Mouse (Mus musculus) ES-Bruce4 (cell line): ENCODE measurements around the gene Trpv4. TPM values are rescaled to one million over a fixed set of nuclear protein-coding genes. Genes with fewer than 3 reads are reported as not detected.

ENCODE experiments used
- H3K27ac ChIP-seq: 2 replicates; pipeline ENCODE4 v1.5.1; 2012; ENCODE audit warnings: low read length, inconsistent platforms; ENCODE audit not compliant: insufficient read depth
- H3K27me3 ChIP-seq: 2 replicates; pipeline ENCODE4 v1.6.1; 2012; ENCODE audit warnings: mild to moderate bottlenecking, low read length, inconsistent platforms; ENCODE audit not compliant: control insufficient read depth, poor library complexity, insufficient read depth, severe bottlenecking
- H3K36me3 ChIP-seq: 2 replicates; pipeline ENCODE4 v1.6.1; 2012; ENCODE audit warnings: inconsistent platforms, mild to moderate bottlenecking, low read length, moderate library complexity; ENCODE audit not compliant: control insufficient read depth, poor library complexity, insufficient read depth, severe bottlenecking
- H3K4me1 ChIP-seq: one replicate; pipeline ENCODE4 v1.8.1; 2011; ENCODE audit warnings: low read length; ENCODE audit not compliant: control insufficient read depth, insufficient read depth
- H3K4me3 ChIP-seq: 2 replicates; pipeline ENCODE4 v1.5.1; 2011; ENCODE audit warnings: low read depth, mild to moderate bottlenecking, low read length
- H3K9ac ChIP-seq: 2 replicates; pipeline ENCODE4 v1.6.1; 2012; ENCODE audit warnings: low read depth, mild to moderate bottlenecking, inconsistent platforms; ENCODE audit not compliant: poor library complexity, severe bottlenecking
- H3K9me3 ChIP-seq: replicated peaks from 2 replicates; pipeline ENCODE4 v1.6.1; 2012; ENCODE audit warnings: mild to moderate bottlenecking, low read length, inconsistent platforms; ENCODE audit not compliant: control insufficient read depth, poor library complexity, insufficient read depth, severe bottlenecking
- CTCF ChIP-seq: IDR thresholded peaks from one replicate; pipeline ENCODE4 v1.8.1; 2011; ENCODE audit warnings: low read depth, low read length
- EP300 ChIP-seq: IDR thresholded peaks from 2 replicates; pipeline ENCODE4 v1.6.1; 2011; ENCODE audit warnings: low read depth, low read length; ENCODE audit not compliant: insufficient read depth
- POLR2A ChIP-seq: IDR thresholded peaks from one replicate; pipeline ENCODE4 v1.8.1; 2011; ENCODE audit warnings: low read length; ENCODE audit not compliant: insufficient read depth
- polyA plus RNA-seq: library from polyadenylated mRNA; stranded (reverse); fragments of >200 nt; gene quantifications from 2 replicates; pipeline ENCODE4 v1.2.4, GENCODE M21; 2011; ENCODE audit warnings: low read depth; ENCODE audit not compliant: missing spikeins, insufficient read depth, insufficient read length

Trpv4 gene
- polyA plus RNA-seq, 1 experiment: 4.2 TPM

DNA sequence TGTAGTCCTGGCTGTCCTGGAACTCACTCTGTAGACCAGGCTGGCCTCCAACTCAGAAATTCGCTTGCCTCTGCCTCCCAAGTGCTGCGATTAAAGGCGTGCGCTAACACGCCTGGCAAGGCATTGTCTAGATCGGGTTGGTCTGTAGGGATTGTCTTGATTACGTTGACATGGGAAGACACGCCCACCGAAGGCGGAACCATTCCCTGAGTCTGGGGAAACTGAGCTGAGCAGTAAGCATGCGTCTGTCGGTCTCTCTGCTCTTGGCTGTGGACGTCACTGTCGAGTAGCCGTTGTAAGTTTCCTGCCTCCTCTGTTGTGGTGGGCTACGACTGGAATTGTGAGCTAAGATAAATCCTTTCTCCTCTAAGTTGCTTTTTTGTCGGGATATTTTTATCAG lies 38.7 kb upstream of the Trpv4 start:
- Histone ChIP-seq H3K9ac (no peak overlapping the region), H3K4me1 (no peaks in the 10 kb centered on the region), H3K36me3 (no peaks in the 10 kb centered on the region), H3K4me3 (peak overlapping the region; percentile 32; the same call in 1 of the 2 replicates), H3K27me3 (no peaks in the 10 kb centered on the region), H3K27ac (peak overlapping the region; percentile 38), H3K9me3 (no peaks in the 10 kb centered on the region)
- TF ChIP-seq EP300 (no peak), POLR2A (peak; percentile 73)

DNA sequence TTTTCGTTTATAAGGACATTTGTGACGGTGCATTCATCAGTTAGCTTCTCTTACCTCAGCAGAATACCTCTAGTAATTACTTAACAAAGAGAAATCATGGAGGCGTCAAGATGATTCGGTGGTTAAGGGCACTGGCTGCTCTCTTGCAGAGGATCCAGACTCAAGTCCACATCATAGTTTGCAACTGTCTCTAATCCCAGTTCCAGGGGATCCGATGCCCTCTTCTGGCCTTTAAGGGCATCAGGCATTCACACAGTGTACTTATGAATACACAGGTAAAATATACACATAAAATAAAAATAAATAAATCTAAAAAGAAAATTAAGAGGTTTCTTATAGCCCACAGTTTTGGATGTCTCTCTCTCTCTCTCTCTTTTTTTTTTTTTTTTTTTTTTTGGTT lies 37.6 kb upstream of the Trpv4 start:
- no peaks in the 10 kb centered on the region for H3K27me3 ChIP-seq
- no peak for TF ChIP-seq POLR2A
- TF ChIP-seq CTCF: peak; percentile 2
- no peak for TF ChIP-seq EP300

DNA sequence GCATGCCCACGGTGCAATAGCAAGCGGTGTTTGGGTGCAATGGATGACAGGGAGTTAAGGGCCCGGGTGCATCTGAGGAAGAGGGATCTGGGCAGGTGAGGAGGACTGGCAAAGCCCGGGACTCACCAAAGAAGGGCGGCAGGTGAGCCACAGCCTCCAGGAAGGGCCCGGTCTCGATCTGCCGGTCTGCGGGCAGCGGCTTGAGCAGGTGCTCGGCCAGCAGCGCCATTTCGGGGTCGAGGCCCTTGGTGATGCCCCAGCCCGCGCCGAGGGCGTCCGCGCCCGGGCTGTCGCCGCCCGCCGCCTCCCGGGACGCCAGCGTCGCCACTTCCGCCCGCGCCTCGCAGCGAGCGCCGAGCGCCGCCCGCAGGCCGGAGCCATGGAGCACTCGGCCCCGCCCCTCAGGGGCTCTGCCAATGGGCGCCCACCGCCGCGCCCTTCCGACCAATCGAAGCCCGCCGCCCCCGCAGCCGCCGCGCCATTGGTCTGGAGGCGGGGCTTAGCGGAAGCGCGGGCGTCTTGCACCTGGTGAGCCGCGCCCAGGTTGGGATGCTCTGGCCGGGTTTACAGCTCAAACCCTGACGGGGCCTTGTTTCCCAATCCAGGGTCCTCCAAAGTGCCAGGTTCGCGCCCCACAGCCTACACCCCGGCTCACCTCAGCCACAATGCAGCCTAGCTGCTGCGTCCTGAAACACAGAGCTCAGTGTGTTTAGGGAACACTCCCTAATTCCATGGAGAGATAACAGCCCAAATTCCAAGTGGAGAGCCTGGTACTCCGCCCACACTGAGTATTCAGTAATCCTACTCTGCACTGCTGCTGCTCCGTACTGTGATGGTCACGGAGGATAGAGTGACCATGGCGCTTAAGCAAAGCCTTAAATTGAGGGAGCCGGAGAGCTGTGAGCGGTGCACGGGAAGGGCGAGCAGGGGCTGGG lies 32.7 kb upstream of the Trpv4 start, which contains the start of gene Gltp:
Gene Gltp (minus strand): TSS at position 352 of the 935 bp plus-strand sequence.
- H3K27ac ChIP-seq: peak within 1 kb of the TSS; percentile 64

More for the DNA sequence above, 37.6 kb upstream of the Trpv4 start:
- no peak overlapping the region for H3K27ac ChIP-seq
- no peaks in the 10 kb centered on the region for H3K4me1 ChIP-seq
- H3K9ac ChIP-seq: no peak overlapping the region
- H3K9me3 ChIP-seq: no peaks in the 10 kb centered on the region
- H3K4me3 ChIP-seq: no peak overlapping the region
- no peaks in the 10 kb centered on the region for H3K36me3 ChIP-seq

DNA sequence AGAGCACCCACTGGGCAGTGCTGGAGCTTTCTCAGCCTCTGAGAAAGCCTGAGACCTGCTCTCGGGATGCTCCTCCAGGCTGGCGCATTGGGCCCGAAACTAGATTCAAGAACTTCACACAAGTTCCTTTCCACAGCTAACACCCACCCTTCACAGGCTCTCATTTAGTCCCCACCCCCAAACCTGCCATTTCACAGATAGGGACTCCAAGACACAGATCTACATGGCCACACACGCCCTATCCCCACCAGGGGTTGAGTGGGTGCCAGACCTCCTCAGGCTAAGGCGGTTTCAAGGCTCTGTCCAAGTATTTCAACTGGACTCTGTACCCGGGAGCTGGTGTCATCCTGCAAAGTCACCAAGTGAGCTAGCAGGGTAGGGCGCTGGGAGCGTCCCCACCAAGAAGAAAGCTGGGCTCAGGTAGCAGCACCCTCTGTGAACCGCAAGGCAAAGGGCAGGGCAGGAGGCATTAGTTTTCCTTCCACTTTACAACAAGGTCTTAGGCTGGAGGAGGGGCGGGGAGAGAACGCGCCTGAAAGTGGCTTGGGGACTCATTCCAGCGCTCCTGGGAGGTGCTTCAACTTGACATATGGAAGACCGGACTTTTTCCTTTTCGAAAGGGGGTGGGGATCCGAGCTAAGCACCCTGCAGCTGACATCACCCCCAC lies 31.6 kb upstream of the Trpv4 start:
- Histone ChIP-seq H3K9ac (peak overlapping the region; percentile 71), H3K36me3 (no peaks in the 10 kb centered on the region), H3K27me3 (no peaks in the 10 kb centered on the region), H3K9me3 (no peaks in the 10 kb centered on the region), H3K27ac (no peak overlapping the region), H3K4me3 (peak overlapping the region; percentile 97), H3K4me1 (peaks cover 10% of the 10 kb centered on the region)
- no peak for TF ChIP-seq EP300
- no peak for TF ChIP-seq CTCF
- no peak for TF ChIP-seq POLR2A

More for the DNA sequence above, 32.7 kb upstream of the Trpv4 start, which contains the start of gene Gltp:
- H3K36me3 ChIP-seq: no peaks in the 10 kb centered on the region
- H3K27me3 ChIP-seq: no peaks in the 10 kb centered on the region
- H3K4me3 ChIP-seq: peak within 1 kb of the TSS; percentile 97
- peak within 1 kb of the TSS; percentile 71 for H3K9ac ChIP-seq
- peaks cover 10% of the 10 kb centered on the region for H3K4me1 ChIP-seq
- no peaks in the 10 kb centered on the region for H3K9me3 ChIP-seq
- TF ChIP-seq CTCF (no peak), POLR2A (peak; percentile 19)

DNA sequence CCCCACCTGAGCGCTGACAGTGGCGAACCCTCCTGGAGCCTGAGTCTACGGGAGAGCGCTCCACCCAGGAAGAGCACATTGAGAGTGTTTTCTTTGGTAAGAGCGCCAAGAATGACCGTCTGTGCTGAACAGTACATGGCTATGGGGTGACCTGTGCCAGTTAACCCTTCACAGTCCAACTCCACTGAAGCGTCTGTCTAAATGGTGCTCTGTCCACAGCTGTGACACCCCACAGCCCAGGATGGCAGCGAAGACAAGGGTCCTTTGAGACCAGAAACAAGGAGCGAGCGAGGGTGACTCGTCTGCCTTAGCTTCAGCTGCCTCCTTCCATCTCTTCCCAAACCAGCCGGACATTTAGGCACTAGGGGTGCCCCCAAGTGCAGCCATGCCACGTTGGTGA lies 30.5 kb upstream of the Trpv4 start:
- H3K9ac ChIP-seq: no peak overlapping the region
- no peak overlapping the region for H3K27ac ChIP-seq
- H3K4me1 ChIP-seq: peaks cover 10% of the 10 kb centered on the region
- no peak for TF ChIP-seq POLR2A
- TF ChIP-seq CTCF: no peak
- TF ChIP-seq EP300: no peak
- H3K27me3 ChIP-seq: no peaks in the 10 kb centered on the region
- no peak overlapping the region for H3K4me3 ChIP-seq
- H3K9me3 ChIP-seq: no peaks in the 10 kb centered on the region
- H3K36me3 ChIP-seq: no peaks in the 10 kb centered on the region
